In the genomic region with DNA sequence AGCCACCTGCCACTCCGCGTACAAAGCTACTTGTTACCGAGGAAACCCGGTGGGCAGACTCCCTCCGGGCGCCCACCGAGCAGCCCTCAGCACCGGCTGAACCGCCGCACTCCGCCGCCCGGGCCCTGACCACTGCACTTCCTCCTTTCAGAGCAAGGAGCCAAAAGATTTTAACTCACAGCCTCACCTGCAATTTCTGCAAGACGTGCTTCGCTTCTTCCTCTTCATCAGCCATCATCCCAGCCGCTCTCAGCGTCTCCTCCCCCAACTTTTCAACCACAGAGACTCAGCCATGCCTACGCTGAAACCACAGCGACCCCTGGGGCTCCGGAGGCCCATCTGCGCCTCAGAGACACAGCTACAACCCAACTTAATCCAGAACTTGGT, we compare ENCODE assay signal across 8 mouse cellular contexts. TPM values are rescaled to one million over a fixed set of nuclear protein-coding genes. Genes with fewer than 3 reads are reported as not detected.
DNase-seq lines count a peak whose midpoint lies in the region; ATAC-seq and TF ChIP-seq lines count a peak whose summit lies in the region.

A gene (minus strand): TSS at position 269 of the 387 bp plus-strand sequence.

- no peak for TF ChIP-seq POLR2A in testis, adult 2 months (IDR thresholded peaks at IDR 0.05; ENCODE audit: control insufficient read depth, low read depth, low read length)

- no peak for TF ChIP-seq EP300 in heart, postnatal 0 days (IDR thresholded peaks at IDR 0.05; ENCODE audit: low read depth)

- peak; percentile 91 for TF ChIP-seq CTCF in E14TG2a.4 (conservative IDR thresholded peaks at IDR 0.05; ENCODE audit: low read length)
- TF ChIP-seq CTCF in heart, postnatal 0 days (IDR thresholded peaks at IDR 0.05; ENCODE audit: low read depth) = peak; percentile 90
- TF ChIP-seq CTCF in testis, adult 2 months (IDR thresholded peaks at IDR 0.05; ENCODE audit: control insufficient read depth, insufficient read depth, insufficient replicate concordance, low read depth, low read length) = peak; percentile 94

- no peaks in the 10 kb centered on the region for H3K27me3 ChIP-seq in E14TG2a.4 (ENCODE audit: insufficient read depth, low read length)
- H3K27me3 ChIP-seq in forebrain, embryonic 12.5 days = no peaks in the 10 kb centered on the region
- H3K27me3 ChIP-seq in heart, postnatal 0 days (ENCODE audit: control insufficient read depth, insufficient read depth, low read length) = no peaks in the 10 kb centered on the region
- H3K27me3 ChIP-seq in liver, embryonic 16.5 days (ENCODE audit: control insufficient read depth, insufficient read depth, low read depth, low read length) = no peaks in the 10 kb centered on the region
- no peaks in the 10 kb centered on the region for H3K27me3 ChIP-seq in neural tube, embryonic 13.5 days
- no peaks in the 10 kb centered on the region for H3K27me3 ChIP-seq in testis, adult 2 months (ENCODE audit: control insufficient read depth, insufficient read depth, low read length)

- WGBS in forebrain, embryonic 12.5 days = under 1% methylated on average over 21 of the region's 21 CpGs
- WGBS in heart, postnatal 0 days = under 1% methylated on average over 21 of the region's 21 CpGs
- WGBS in liver, embryonic 16.5 days (ENCODE audit: insufficient replicate concordance) = under 1% methylated on average over 21 of the region's 21 CpGs
- WGBS in neural tube, embryonic 13.5 days = under 1% methylated on average over 21 of the region's 21 CpGs

- H3K36me3 ChIP-seq in E14TG2a.4 (ENCODE audit: insufficient read depth, low read length) = peaks cover 36% of the 10 kb centered on the region
- peaks cover 20% of the 10 kb centered on the region for H3K36me3 ChIP-seq in forebrain, embryonic 12.5 days (replicated peaks)
- peaks cover 12% of the 10 kb centered on the region; the same call in 1 of the 2 replicates for H3K36me3 ChIP-seq in heart, postnatal 0 days (replicated peaks; ENCODE audit: control insufficient read depth, insufficient read depth, low read length)
- H3K36me3 ChIP-seq in liver, embryonic 16.5 days (ENCODE audit: control insufficient read depth, insufficient read depth) = no peaks in the 10 kb centered on the region; the same call in 1 of the 2 replicates
- H3K36me3 ChIP-seq in neural tube, embryonic 13.5 days = peaks cover 23% of the 10 kb centered on the region
- H3K36me3 ChIP-seq in testis, adult 2 months (ENCODE audit: control insufficient read depth, insufficient read depth, low read length) = no peaks in the 10 kb centered on the region

- H3K4me1 ChIP-seq in E14TG2a.4 (replicated peaks; ENCODE audit: low read depth, low read length) = peaks cover 40% of the 10 kb centered on the region
- peaks cover 9% of the 10 kb centered on the region for H3K4me1 ChIP-seq in forebrain, embryonic 12.5 days
- H3K4me1 ChIP-seq in heart, postnatal 0 days (ENCODE audit: control insufficient read depth, insufficient read depth) = peaks cover 6% of the 10 kb centered on the region
- peaks cover 4% of the 10 kb centered on the region for H3K4me1 ChIP-seq in liver, embryonic 16.5 days (ENCODE audit: control insufficient read depth, low read depth, low read length)
- H3K4me1 ChIP-seq in neural tube, embryonic 13.5 days (replicated peaks) = peaks cover 16% of the 10 kb centered on the region
- H3K4me1 ChIP-seq in testis, adult 2 months (ENCODE audit: control insufficient read depth, insufficient read depth, low read length) = no peaks in the 10 kb centered on the region

- peak; percentile 95 for ATAC-seq in forebrain, embryonic 12.5 days (ENCODE audit: low FRiP score)
- peak; percentile 96 for ATAC-seq in heart, postnatal 0 days (ENCODE audit: insufficient read depth, low read depth)
- peak; percentile 97 for ATAC-seq in liver, embryonic 16.5 days (ENCODE audit: low read depth)
- ATAC-seq in neural tube, embryonic 13.5 days (ENCODE audit: low read depth) = peak; percentile 95

- peak within 1 kb of the TSS; percentile 58 for H3K4me2 ChIP-seq in forebrain, embryonic 12.5 days
- H3K4me2 ChIP-seq in heart, postnatal 0 days (ENCODE audit: low read depth, low read length) = peak within 1 kb of the TSS; percentile 70
- peak within 1 kb of the TSS; percentile 50 for H3K4me2 ChIP-seq in liver, embryonic 16.5 days (ENCODE audit: low read depth, low read length)
- H3K4me2 ChIP-seq in neural tube, embryonic 13.5 days = peak within 1 kb of the TSS; percentile 61

- peak within 1 kb of the TSS; percentile 80 for H3K27ac ChIP-seq in forebrain, embryonic 12.5 days
- H3K27ac ChIP-seq in heart, postnatal 0 days (ENCODE audit: low read depth) = peak within 1 kb of the TSS; percentile 67
- no peak within 1 kb of the TSS for H3K27ac ChIP-seq in liver, embryonic 16.5 days (ENCODE audit: low read length)
- H3K27ac ChIP-seq in neural tube, embryonic 13.5 days (replicated peaks) = peak within 1 kb of the TSS; percentile 81
- H3K27ac ChIP-seq in testis, adult 2 months (ENCODE audit: control insufficient read depth, insufficient read depth, low read depth, low read length) = peak within 1 kb of the TSS; percentile 53; the same call in 1 of the 2 replicates

- no peaks in the 10 kb centered on the region for H3K9me3 ChIP-seq in E14TG2a.4 (ENCODE audit: low read length)
- no peaks in the 10 kb centered on the region for H3K9me3 ChIP-seq in forebrain, embryonic 12.5 days
- no peaks in the 10 kb centered on the region for H3K9me3 ChIP-seq in heart, postnatal 0 days (replicated peaks; ENCODE audit: control insufficient read depth, low read length)
- no peaks in the 10 kb centered on the region for H3K9me3 ChIP-seq in liver, embryonic 16.5 days (replicated peaks; ENCODE audit: control insufficient read depth, low read length)
- 0 out of 2 replicates have a peak, but pooled peaks cover 4% of the 10 kb centered on the region for H3K9me3 ChIP-seq in neural tube, embryonic 13.5 days

- peak within 1 kb of the TSS; percentile 94 for H3K4me3 ChIP-seq in E14TG2a.4 (replicated peaks; ENCODE audit: low read length)
- H3K4me3 ChIP-seq in forebrain, embryonic 12.5 days (replicated peaks) = peak within 1 kb of the TSS; percentile 80
- peak within 1 kb of the TSS; percentile 86 for H3K4me3 ChIP-seq in heart, postnatal 0 days (ENCODE audit: low read depth, low read length)
- peak within 1 kb of the TSS; percentile 80 for H3K4me3 ChIP-seq in liver, embryonic 16.5 days (ENCODE audit: low read depth, low read length)
- H3K4me3 ChIP-seq in neural tube, embryonic 13.5 days = peak within 1 kb of the TSS; percentile 81
- peak within 1 kb of the TSS; percentile 92 for H3K4me3 ChIP-seq in testis, adult 2 months (ENCODE audit: control insufficient read depth, low read depth, low read length)

- peak; percentile 88 for DNase-seq in c-Kit-positive CD71-positive TER-119-positive erythroid progenitor cells, embryonic 14.5 days (ENCODE audit: low spot score)
- peak; percentile 72 for DNase-seq in heart, postnatal 0 days (ENCODE audit: low spot score)
- DNase-seq in kidney, postnatal 4 days = peak; percentile 95 to 97

- H3K9ac ChIP-seq in forebrain, embryonic 12.5 days = peak within 1 kb of the TSS; percentile 71
- peak within 1 kb of the TSS; percentile 69 for H3K9ac ChIP-seq in heart, postnatal 0 days (replicated peaks; ENCODE audit: low read depth, low read length)
- peak within 1 kb of the TSS; percentile 69 for H3K9ac ChIP-seq in liver, embryonic 16.5 days (ENCODE audit: low read depth, low read length)
- peak within 1 kb of the TSS; percentile 82 for H3K9ac ChIP-seq in neural tube, embryonic 13.5 days

RNA-seq across cellular contexts. Expression of the gene that starts here (rescaled TPM):
- polyA plus RNA-seq in forebrain, embryonic 12.5 days (2016; fragmentation: Nextera tagmentation; extraction: Ambion mirVana) = 114 and 115 TPM in 2 replicates
- total RNA-seq in heart, postnatal 0 days (2014; rRNA removed; ENCODE audit: low replicate concordance) = 31.0 and 69.1 TPM in 2 replicates
- 30.9 and 31.9 TPM in 2 replicates for polyA plus RNA-seq in heart, postnatal 0 days (2015; fragmentation: Nextera tagmentation; extraction: Ambion mirVana)
- polyA plus RNA-seq in liver, embryonic 16.5 days (2015; fragmentation: Nextera tagmentation; extraction: Ambion mirVana) = 14.6 TPM in 2 replicates
- polyA plus RNA-seq in neural tube, embryonic 13.5 days (2015; fragmentation: Nextera tagmentation; extraction: Ambion mirVana) = 111 and 114 TPM in 2 replicates
- 13.0 and 13.5 TPM in 2 replicates for polyA plus RNA-seq in testis, adult 2 months (2012; rRNA removed)
